Mouse (Mus musculus): Measurements from ENCODE around the gene Tekt2. TPM values are rescaled to one million over a fixed set of nuclear protein-coding genes. Genes with fewer than 3 reads are reported as not detected.

Gene Tekt2
- total RNA-seq, 2 experiments from 2014 or later, result not detected

DNA sequence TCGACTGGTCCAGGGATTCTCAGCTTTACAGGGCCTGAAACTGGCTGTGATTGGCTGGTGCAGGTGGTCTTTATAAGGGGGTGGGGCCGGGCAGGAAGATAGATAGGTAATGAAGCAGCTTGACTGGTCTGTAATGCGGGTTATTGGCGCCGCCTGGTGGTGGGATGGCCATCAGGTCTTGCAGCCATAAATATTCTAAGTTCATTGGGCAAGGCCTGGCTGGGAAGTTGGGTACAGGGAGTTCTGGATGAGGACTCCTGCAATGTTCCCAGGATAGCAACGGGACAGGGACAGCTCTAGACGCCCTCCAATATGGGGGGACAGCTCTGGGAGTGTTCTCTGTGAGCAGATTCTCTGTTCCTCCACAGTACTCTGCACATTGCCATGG lies 15.6 kb downstream of the Tekt2 start:
- ATAC-seq (replicated peaks; ENCODE audit: low FRiP score, poor library complexity, severe bottlenecking), result peak; percentile 67; the same call in 1 of the 2 replicates

GRCm38 (mm10) chr4:126309211-126309921 lies 16.1 kb downstream of the Tekt2 start:
- no peak for ATAC-seq (replicated peaks; ENCODE audit: low FRiP score, poor library complexity, severe bottlenecking)

- ATAC-seq (replicated peaks; ENCODE audit: low FRiP score, poor library complexity, severe bottlenecking), result no peak
These were observed 18.7 kb downstream of the Tekt2 start for GRCm38 (mm10) chr4:126306827-126307226.

- ATAC-seq (replicated peaks; ENCODE audit: low FRiP score, poor library complexity, severe bottlenecking), result no peak
These were observed 19.4 kb downstream of the Tekt2 start for GRCm38 (mm10) chr4:126306058-126306457.

- no peak for ATAC-seq (replicated peaks; ENCODE audit: low FRiP score, poor library complexity, severe bottlenecking)
These were observed 20.1 kb downstream of the Tekt2 start for GRCm38 (mm10) chr4:126305428-126305827.

- no peak for ATAC-seq (replicated peaks; ENCODE audit: low FRiP score, poor library complexity, severe bottlenecking)
These were observed 21.6 kb downstream of the Tekt2 start for GRCm38 (mm10) chr4:126303877-126304276.

DNA sequence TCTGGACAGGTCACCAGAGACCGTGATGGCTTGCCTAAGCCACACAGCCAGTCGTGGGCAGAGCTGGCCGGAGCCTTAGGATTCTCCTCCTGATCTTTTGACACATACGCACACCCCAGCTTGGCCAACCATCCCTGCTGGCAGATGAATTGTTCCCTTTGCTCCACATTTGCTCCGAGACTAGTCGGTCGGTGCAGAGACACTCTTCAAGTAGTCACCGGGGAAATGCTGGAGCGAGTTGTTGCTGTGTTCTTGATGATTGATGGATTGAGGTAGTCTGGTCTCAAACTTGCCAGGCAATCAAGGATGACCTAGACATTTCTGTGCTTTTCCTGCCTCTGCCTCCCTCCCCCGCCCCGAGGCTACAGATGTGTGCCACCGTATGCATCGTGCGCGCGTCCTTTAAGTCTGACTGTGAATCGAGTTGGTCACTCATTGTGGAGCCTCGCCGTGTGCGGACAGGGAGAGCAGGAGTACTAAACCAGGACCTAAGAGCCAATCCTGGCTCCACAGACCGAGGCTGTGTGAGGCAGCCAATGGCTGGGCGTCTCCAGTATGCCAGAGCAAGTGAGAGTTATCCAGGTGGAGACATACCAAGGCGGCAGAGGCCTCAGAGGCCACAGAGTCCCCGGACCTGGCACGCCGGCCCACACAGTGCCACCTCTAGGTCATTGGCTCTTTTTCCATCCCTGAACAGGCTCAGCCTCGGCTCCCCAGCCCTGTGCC lies 23.7 kb downstream of the Tekt2 start:
- ATAC-seq (replicated peaks; ENCODE audit: low FRiP score, poor library complexity, severe bottlenecking), result 0 out of 2 replicates have a peak, but pooled peaks have one; percentile 31

DNA sequence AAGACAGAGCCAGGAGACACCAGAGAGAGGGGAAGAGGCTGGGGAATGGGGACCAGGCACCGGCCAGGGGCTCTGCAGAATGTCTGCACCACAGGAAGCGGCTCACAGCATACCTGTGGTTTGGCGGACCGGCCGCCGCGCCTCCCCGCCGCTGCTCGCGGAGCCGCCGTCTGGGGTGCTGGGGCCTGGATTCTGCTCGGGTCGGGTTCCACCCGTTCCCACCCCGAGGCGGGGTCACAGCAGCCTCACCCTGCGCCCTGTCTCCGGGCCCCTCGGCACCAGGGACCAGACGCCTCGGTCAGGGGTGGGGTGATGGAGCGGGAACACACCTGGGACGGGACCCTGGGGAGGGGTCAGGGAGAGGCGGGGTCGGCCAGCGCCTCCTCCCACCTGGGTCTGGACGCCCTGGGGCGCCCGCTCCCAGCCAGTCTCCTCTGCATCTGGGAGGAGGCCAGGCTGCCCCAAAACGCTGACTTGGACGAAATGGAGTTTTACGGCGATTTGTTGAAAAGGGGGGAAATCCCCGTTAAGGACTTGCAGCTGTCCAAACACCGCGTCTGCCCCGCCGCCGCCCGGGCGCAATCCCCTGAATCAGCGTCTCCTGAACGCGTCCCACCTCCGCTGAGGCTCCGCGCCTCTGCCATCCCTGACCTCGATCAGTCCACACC lies 24.4 kb downstream of the Tekt2 start:
- no peak for ATAC-seq (replicated peaks; ENCODE audit: low FRiP score, poor library complexity, severe bottlenecking)

DNA sequence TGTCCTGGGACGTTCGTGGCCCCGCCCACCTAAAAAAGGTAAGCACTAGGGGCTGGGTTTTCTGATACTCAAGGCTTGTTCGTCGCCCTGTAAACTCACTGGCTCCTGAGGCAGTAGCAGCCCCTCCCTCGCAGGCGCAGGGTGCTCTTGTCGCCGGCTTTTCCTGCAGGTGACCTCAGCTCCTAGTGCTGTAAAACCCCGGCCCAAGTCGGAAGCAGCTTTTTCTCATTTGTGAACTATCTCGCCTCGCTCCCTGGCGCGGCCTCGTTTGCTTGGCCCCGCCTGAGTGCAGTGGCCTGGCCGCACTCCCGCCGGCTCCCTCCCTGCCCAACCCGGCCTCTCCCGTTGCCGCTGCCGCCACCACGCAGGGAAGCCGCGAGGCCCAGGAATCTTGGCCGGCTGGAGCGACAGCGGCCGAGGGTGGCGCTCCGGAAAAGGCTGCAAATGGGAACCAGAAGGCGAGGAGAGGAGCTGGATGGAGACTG lies 28.8 kb downstream of the Tekt2 start:
- ATAC-seq (replicated peaks; ENCODE audit: low FRiP score, poor library complexity, severe bottlenecking), result no peak

GRCm38 (mm10) chr4:126295937-126296336 lies 29.6 kb downstream of the Tekt2 start:
- ATAC-seq (replicated peaks; ENCODE audit: low FRiP score, poor library complexity, severe bottlenecking), result no peak

DNA sequence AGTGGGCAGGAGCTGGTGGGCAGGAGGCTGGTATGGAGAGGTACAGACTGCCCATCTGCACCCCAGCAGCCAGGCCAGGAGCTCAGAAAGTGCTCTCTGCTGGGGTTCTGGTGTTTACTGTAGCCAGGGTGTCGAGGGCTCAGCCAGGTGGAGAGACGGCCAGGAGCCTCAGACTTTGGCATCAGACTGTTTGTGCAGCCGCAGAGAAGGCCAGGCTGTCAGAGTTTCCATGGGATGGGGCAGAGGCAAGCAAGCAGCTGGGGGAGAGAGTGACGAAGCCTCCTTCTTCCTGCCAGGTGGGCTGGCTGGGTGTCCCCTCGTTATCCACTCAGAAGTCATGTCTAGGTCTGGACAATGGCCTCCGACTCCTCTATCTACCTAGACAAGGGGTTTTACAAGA lies 30.3 kb downstream of the Tekt2 start:
- ATAC-seq (replicated peaks; ENCODE audit: low FRiP score, poor library complexity, severe bottlenecking), result no peak

GRCm38 (mm10) chr4:126291196-126291595 lies 34.3 kb downstream of the Tekt2 start:
- ATAC-seq (replicated peaks; ENCODE audit: low FRiP score, poor library complexity, severe bottlenecking), result no peak

GRCm38 (mm10) chr4:126290314-126290713 lies 35.2 kb downstream of the Tekt2 start:
- ATAC-seq (replicated peaks; ENCODE audit: low FRiP score, poor library complexity, severe bottlenecking), result no peak

DNA sequence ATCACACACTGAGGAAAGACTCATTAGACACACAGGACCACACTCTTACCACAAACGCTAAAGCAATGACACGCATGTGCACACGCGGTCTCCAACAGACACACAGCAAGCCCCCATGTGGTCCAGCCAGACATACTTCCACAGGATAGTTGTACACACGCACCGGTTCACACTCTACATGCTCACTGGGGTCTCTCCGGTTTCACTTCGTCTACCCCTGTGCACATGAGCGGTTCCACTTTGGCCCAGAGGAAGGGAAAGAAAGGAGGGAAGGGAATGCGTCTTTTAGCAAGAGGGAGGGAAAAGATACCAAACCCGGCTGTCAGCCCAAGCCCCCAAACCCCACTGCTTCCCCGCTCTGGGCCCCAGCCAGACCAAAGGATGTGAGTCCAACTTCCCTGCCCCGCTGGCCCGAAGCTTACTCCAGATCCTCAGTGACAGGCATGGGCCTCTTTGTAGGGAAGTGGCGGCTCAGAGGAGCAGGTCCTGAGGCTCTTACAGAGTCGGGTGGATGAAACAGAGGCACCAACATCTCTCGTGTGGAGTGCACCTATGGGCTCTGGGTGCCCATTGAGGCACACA lies 37.3 kb downstream of the Tekt2 start:
- no peak for ATAC-seq (replicated peaks; ENCODE audit: low FRiP score, poor library complexity, severe bottlenecking)

GRCm38 (mm10) chr4:126287302-126287995 lies 38.0 kb downstream of the Tekt2 start:
- ATAC-seq (replicated peaks; ENCODE audit: low FRiP score, poor library complexity, severe bottlenecking), result no peak

DNA sequence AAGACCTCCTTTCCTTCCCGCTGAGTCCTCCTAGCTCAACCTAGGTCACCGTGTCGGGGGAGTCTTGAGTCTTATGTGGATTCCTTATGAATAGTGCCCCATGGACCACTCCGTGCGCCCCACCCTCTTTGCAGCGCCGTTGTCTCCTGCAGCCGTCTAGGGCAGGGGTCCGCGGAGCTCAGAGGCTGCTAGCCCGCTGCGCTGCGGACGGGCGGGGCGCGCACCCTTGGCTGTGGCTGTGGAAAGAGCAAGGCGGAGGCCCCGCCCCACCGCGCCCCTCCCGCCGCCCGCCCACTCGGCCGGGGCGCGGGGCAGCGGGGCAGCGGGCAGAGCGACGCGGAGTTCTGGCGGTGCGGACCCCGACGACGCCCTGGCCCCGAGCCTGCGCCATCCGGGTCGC lies 39.0 kb downstream of the Tekt2 start, which contains the start of gene Col8a2:
TSS of gene Col8a2 (plus strand) at position 302 of the 400 bp plus-strand sequence.
- no peak for ATAC-seq (replicated peaks; ENCODE audit: low FRiP score, poor library complexity, severe bottlenecking)

DNA sequence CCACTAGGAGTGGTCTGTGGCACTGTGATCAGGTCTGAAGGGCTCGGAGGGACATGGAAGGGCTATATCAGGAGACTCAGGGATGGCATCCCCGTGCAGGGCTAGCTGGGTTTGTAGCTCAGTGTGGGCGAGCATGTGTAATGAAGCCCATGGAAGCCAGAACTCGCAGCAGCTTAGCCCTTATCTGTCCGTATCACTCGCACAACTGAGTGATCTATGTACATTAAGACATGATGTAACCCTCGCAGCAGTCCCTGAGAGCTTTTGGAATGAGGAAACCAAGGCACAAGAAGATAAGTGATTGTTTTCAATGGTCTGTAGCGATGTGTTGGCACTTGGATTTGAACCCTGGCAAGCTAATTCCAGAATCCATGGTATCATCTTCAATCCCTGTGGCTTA lies 41.9 kb downstream of the Tekt2 start:
- no peak for ATAC-seq (replicated peaks; ENCODE audit: low FRiP score, poor library complexity, severe bottlenecking)

GRCm38 (mm10) chr4:126281706-126282105 lies 43.8 kb downstream of the Tekt2 start:
- no peak for ATAC-seq (replicated peaks; ENCODE audit: low FRiP score, poor library complexity, severe bottlenecking)

- no peak for ATAC-seq (replicated peaks; ENCODE audit: low FRiP score, poor library complexity, severe bottlenecking)
These were observed 46.5 kb downstream of the Tekt2 start for GRCm38 (mm10) chr4:126278961-126279360.

GRCm38 (mm10) chr4:126278565-126278915 lies 46.9 kb downstream of the Tekt2 start:
- no peak for ATAC-seq (replicated peaks; ENCODE audit: low FRiP score, poor library complexity, severe bottlenecking)

All from erythroblast, adult 5-6 weeks (primary cell).